Mouse (Mus musculus) mouse embryonic stem cell (cell line): ENCODE data around the gene Dph6.
"Not testable (repeated sequence)": the region's sequence is repeated elsewhere in the genome, so short reads cannot be mapped to it uniquely, and the experiment has no call there.

Experiments
- in situ Hi-C, 2 experiments: fragments of 300-500 bp; cut with MboI; formaldehyde crosslinking; loops; 1 replicate in 1 of 2; 3 replicates in 1 of 2; pipeline ENCODE4 v1.14.3; 2019 to 2020; ENCODE audit warnings: low sequenced_read_pairs in 2 of 2, low pct_unique_long_range_greater_than_20kb in 1 of 2, mixed read lengths in 1 of 2; ENCODE audit not compliant: unreplicated experiment in 1 of 2

The Dph6 gene

DNA sequence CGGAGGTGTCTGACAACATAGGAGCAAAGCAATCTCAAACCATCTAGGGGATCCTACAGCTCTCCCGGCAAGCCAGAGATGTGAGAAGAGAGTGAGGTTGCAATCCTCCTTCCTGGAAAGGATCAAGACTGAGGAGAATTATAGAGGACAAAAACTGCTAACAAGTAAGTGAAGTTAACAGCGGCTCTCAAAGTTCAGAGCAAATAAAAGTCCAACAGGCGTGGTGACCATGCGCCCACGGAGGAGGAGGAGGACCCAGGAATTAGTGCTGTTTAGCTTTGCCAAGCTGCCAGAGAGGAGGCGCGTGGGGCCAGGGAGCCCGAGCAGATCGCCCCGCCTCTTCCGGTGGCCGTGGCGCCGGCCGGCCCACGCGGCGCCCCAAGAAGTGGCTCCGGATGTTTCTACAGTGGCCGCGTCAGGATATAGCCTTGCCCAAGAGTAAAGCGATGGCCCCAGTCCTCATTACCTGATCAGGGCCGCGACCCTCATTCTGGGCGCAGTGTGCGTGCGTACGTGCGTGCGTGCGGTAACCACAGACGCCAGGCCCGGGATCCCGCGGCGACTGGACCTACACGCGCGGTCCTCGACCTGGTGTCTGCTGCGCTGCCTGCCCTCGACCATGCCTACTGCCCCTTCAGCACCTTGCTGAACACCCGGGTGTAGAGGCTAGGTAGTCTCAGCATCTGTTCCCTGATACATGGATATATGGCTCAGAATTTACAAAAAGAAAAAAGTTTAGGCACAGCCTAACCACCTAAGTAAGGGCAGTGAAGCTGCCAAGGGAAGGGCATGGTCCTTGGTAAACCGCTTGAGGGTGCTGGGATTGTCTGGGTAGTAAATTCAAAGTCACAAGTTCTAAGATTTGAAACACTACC lies at the start of gene Dph6:
Gene Dph6 (minus strand): TSS at position 600 of the 875 bp plus-strand sequence.
- in situ Hi-C loops: no loop called here

DNA sequence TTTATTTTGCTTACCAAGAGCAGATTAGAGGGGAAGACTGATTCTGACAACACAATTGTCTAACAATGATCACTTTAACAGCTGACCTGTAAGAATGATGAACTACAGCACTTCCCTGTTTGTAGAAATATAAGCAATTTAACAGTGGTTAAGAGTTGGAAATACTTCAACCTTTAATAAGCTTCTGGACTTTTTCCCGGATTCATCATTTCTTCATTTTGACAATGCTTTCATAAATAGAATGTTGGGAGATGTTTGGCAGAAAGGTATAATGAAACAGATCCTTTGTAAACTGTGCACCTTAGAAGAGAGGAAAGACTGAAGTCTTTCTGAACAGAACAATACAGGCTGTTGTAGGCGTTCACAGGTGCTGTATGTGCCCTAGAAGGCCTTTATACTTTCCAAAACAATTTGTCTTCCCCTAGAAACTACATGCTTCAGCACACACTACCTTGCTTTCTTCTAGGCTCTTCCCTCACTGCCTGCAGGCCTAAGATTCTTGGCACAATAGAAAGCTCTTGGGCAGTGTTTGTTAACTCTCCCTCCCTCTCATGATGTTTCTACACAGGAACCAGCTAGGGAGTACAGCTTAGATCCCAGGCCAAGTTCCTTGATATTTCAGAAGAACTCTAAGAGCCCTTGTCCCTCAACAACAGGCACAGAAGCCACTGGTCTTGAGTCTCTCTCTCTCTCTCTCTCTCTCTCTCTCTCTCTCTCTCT lies 46.4 kb upstream of the Dph6 start:
- in situ Hi-C loops: no loop called here

DNA sequence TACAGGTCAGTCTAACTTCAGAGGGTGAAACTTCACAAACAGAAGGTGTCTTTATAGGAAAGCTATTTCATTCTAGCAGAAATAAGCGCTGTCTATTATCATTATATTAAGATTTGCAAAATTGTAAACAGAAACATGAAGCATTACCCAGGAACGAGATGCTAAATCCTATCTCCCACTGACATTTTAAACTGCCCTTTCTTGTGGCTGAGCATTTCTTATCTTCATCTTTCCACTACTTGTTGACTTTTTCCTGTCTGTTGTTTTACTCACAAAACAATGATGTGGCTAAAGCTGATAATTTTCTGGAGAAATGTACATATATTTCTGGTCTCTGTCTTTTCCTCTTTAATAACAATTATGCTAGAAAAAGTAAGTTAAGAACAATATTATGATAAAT lies 36.8 kb upstream of the Dph6 start:
- in situ Hi-C loops: no loop called here

DNA sequence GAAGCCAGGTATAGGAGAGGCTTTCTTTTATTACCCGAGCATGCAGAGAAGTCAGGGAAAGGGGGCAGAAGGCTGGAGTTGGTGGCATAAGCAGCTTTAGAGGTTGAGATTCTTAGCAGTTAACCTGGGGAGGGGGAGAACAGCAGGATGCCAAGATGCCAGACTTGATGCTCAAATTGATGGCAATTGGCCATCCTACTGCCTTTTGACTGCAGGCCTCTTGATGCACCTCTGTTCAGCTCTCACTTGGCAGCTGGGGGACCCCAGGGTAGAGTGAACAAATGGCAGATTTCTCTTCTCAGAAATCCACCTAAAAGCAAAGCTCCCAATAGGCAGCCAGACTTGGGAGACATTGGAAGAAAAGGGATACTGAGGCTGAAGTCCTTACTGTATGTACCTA lies 32.7 kb upstream of the Dph6 start:
- in situ Hi-C loops: no loop called here

DNA sequence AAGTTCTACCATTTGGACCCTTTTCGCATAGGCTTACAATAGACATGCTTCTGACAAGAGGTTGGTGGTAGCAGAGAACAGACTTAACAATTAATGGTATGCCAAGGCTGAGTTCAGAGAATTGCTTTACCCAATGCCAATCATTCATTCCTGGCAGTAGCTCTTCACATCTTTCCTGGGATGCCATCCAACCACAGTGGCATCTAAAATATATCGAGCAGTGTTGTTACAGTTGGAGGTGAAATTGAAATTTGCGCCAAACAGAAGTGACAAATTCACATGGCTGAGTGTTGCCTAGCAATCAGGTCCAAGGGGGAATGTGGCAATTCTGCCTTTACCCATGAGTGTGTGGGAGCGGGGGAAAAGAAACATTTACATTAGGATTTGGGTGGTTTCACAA lies 32.3 kb upstream of the Dph6 start:
- in situ Hi-C loops: no loop called here

DNA sequence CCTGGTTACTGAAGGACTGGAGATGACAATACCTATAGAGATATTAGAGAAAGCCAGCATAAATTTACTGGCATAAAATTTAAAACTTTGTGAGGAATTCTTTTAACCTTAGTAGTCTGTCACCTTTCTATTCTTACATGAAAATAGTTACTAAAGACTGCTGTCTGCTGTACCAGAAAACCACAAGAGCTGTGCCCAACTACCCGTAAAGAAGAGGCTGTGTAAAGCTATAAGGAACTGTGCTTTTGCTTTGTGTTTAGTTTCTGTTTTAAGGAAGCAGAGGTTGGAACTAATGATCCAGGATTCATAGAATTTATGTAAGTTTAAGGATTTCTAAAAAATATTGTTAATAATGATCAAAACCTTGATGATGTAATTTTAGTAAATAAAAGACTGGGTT lies 19.1 kb upstream of the Dph6 start:
- in situ Hi-C loops: no loop called here

DNA sequence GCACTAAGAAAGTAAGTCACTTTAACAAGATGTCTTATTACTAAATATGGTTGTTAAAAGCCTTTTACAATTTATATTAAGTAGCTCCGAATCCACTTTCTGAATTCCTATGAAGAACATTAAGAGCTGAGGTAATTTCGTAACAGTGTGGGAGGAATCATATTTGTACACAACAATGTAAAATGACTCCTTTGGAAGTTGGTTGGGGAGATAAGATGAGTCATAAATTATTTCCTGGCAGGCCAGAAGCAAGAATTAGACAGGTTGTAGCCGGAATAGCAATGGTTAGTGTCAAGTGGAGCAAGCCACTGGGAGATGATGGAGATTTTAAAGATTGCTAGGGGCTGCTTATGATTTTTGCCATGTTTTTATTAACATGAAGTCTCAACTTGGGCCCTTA lies 16.2 kb upstream of the Dph6 start:
- in situ Hi-C loops: no loop called here

DNA sequence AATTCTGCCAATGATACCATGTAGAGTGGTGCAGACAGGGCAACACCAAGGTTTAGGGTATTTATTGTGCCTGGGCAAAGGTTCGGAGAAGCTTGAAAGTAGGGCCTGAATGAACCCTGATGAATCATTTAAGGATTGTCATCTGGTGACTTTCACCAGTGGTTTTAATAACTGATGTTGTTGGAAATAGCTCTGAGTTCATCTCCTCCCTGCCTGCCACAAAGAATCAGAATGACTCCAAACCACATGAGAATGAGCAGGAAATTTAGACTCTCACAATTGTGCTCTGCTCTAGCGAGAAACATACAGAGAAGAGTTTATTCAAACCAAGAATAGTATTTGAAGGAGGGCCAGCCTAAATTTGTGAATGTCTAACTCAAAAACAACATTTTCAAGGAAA lies 4.2 kb upstream of the Dph6 start:
- in situ Hi-C loops: no loop called here

DNA sequence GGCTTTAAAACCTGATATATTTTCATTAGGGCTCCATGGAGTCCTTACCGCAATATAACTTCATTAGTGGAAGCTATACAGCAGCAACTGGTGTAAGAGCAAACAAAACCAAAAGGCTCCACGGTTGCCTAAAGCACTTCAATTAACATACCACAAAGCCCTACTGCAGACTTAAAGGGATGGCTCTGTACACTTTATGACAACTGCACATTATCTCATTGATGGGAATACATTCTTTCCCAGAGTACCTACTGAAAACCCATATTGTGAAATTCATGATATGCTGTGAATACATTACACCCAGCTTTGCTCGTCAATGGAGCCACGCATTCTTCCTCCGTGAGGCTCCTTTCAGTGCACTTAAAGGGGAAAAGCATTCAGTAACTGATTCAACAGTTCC lies 8.5 kb downstream of the Dph6 start:
- in situ Hi-C loops: no loop called here

DNA sequence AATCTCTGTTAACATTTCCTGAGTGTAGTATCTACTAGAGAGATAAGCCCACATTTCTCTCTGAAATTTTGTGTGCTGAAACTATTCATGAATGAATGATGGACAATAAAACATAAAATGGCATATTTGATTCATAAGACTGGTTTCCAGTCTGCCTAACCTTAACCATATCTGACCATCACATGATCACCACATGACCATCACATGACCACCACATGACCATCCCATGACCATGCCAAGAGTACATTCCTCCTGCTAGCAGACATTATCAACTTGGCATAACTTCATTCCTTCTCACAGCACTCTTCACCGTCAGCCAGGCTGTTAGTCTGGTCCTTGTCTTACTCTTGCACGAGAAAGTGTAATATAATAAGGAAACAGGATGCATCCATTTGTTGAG lies 10.9 kb downstream of the Dph6 start:
- in situ Hi-C loops: no loop called here

DNA sequence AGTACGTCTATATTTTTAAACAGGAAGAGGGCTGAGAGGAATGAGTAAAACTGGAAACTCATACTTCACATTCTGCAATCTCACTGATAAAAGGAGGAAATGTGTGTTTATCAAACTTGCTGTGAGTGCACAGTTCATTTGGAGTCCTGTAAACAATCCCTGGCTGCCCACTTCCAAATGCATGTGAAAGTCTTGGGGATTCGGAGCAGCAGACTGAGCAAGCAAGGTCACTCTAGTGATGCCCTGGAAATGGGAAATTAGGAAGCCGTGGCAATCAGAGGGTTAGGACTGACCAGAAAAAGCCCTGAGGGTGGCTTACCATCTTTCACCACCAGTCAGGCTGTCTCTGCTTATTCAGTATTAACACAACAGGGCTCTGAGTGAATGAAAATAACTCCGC lies 30.1 kb downstream of the Dph6 start:
- in situ Hi-C loops: no loop called here

DNA sequence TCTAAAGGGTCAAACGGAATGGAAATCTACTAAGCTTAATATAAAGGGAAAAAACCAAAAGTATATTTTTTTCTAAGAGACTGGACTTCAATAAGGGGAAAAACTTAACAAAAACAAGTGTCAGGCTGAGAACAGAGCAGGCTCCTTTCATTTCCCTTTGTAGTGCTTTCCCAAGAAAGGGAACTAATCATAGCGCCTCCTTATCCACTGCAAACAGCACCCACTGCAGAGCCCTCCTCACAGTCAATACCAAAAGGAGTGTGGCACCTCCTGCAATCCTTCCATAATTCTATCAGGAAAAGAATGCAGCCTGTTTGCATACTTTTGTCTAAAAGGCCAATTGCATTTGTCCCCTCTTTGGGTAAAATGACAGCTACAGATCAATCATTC lies 32.2 kb downstream of the Dph6 start:
- in situ Hi-C loops: no loop called here

DNA sequence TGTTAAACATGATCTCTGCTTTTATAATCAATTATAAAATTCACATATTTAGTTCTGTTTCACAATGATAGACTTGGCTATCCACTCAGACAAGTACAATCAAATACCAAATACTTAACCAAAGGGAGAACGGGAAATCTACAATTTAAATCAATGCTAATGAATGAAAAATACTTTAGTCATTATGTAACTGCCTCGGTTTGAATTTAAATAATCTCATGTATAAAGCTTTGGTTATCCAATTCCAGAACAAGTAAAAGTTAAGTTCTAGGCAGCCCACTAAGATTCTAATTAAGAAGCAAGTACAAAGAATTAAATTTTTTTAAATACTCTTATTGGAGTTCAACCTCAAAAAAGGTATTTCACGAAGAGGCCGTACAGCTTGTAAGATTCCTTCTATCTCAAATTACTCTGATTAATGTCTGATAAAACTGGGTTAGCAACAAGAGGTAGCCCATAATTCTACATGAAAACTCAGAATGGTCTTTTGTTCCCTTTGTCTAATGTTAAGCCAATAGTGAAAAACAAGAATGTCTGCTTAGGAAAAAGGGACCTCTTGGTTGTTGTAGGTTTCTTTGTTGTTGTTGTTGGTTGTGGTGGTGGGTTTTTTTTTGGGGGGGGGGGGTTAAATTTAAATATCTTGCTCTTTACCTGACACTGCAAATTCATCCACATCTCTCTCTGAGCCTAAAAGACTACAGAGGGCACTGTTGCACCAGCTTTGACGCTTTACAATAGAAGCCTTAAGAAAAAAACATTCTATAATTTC lies 32.8 kb downstream of the Dph6 start:
- in situ Hi-C loops: no loop called here

DNA sequence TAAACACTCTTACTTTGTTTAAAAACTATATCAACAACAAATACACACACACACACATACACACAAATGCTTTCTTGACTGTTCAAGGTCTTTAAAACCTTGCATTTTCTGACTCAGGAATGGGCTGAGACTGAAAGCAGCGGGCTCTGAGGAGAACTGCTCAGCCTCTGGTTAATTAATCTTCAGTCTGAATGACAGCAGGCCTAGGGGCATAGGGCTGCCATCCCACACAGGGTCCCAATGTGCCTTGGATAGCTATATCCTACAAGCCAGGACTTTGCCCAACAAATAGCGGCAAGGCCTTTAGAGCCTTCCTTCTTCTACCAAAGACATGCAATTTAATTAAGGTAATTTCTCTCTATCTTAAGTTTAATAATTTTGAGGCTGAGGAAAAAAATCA lies 43.2 kb downstream of the Dph6 start:
- in situ Hi-C loops: no loop called here

DNA sequence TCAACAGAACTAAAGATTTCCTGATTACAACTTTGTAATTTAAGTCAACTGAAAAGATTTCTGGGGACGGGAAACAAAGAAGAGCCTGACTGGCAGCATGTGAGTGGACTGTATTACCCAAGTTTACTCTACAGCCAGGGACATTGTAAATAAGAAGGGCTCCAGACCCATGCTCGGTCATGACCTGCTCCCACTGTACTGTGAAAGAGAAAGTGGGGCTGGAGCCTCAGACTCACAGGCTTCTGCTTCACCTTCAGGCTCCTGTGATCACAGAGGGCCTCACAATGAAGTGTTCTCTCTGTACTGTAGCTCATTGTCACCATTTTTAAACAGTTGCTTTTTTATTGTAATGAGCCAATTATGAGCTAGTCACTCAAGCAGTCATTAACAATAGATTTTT lies 44.7 kb downstream of the Dph6 start:
- in situ Hi-C loops: no loop called here

DNA sequence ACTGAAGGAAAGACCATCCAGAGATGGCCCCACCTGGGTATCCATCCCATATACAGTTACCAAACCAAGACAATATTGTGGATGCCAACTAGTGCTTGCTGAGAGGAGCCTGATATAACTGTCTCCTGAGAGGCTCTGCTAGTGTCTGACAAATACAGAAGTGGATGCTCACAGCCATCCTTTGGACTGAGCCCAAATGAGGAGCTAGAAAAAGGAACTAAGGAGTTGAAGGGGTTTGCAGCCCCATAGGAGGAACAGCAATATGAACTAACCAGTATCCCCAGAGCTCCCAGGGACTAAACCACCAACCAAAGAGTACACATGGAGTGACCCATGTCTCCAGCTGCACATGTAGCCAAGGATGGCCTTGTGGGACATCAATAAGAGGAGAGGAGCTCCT lies 49.6 kb downstream of the Dph6 start:
- in situ Hi-C loops: not testable (repeated sequence)

DNA sequence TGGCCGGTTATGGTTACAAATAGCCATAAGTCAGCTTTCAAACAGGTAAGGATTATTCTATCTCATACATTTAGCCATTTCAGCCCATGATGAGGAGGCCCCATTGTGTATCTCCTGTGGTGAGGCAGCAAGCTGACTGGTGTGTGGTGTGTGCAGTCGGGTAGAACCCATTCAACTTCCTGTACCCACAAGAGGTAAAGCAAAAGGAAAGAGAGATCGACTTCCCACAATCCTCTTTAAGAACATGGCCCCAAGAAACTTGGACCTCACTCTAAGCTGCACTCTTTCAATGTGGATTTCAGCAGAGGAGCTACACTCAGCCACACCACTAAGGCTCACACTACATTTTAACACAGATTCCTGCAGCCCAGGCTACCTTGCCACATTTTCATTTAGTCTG lies 53.6 kb downstream of the Dph6 start:
- in situ Hi-C loops: no loop called here

DNA sequence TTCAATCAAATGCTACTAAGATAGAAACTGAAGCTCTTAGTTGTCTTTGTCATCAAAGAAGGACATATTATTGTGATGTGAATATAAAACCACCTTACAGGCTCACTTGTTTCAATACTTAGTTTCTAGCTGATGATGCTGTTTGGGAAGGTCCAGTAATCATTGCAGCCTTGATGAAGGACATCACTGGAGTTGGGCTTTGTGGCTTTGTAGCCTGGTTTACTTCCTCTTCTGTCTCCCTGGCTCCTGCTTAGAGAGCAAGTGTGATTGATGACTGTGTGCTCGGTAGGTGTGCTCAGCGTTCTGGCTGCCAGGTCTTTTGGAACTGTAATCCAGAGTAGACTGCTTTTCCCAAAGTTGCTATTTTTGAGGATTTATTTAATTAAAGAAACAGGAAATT lies 55.0 kb downstream of the Dph6 start:
- in situ Hi-C loops: no loop called here

DNA sequence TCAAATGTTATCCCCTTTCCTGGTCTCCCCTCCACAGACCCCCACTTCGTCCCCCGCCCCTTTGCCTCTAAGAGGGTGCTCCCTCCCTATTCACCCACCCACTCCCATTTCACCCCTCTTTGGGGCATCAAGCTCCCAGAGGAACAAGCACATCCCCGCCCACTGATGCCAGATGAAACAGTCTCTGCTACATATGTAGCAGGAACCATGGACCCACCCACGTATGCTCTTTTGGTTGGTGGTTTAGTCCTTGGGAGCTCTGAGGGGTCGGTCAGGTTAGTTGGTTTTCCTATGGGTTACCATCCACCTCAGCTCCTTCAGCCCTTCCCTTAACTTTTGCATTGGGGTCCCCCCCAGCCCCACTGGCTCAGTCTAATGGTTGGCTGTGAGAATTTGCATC lies 61.4 kb downstream of the Dph6 start:
- in situ Hi-C loops: no loop called here
